Mouse (Mus musculus): ENCODE results near the gene Mrps2. TPM values are rescaled to one million over a fixed set of nuclear protein-coding genes. Genes with fewer than 3 reads are reported as not detected.

The Mrps2 gene
- 10 to 100 TPM; 25.9 to 27.7 TPM for total RNA-seq (2023)

GRCm38 (mm10) chr2:28467860-28468485 is at the start of gene Mrps2:
Gene Mrps2 (plus strand): TSS chr2:28468066.

GRCm38 (mm10) chr2:28446515-28447314 is 21.2 kb upstream of the Mrps2 start, which contains the start of gene Ppp1r26:
Gene Ppp1r26 (plus strand): TSS chr2:28446800.

GRCm38 (mm10) chr2:28465836-28466518 is 1.9 kb upstream of the Mrps2 start, which contains the start of gene 1700007K13Rik:
Gene 1700007K13Rik (minus strand): TSS chr2:28466332.

GRCm38 (mm10) chr2:28496671-28497070 is 28.8 kb downstream of the Mrps2 start, which contains the start of gene Gbgt1:
Gene Gbgt1 (plus strand): TSS chr2:28496891.

GRCm38 (mm10) chr2:28505795-28506194 is 37.9 kb downstream of the Mrps2 start, which contains the start of gene Gm10134:
Gene Gm10134 (plus strand): TSS chr2:28506095.

GRCm38 (mm10) chr2:28512798-28513401 is 45.0 kb downstream of the Mrps2 start, which contains the start of gene Ralgds:
Gene Ralgds (plus strand): TSS chr2:28513125.

Other genes with a start within 250 kb of the Mrps2 start
- under 1 TPM in 1 of 2 experiments, not detected in 1; 0.09 TPM for gene Ppp1r26, start 21.3 kb upstream of the Mrps2 start, total RNA-seq (2023)
- not detected for gene 1700007K13Rik, start 1.7 kb upstream of the Mrps2 start, total RNA-seq (2023)
- not detected for gene Gbgt1, start 28.8 kb downstream of the Mrps2 start, total RNA-seq (2023)
- gene Gm10134, start 38.0 kb downstream of the Mrps2 start, total RNA-seq (2023), result 1 to 10 TPM in 1 of 2 experiments, not detected in 1; 3.0 TPM
- gene Ralgds, start 45.1 kb downstream of the Mrps2 start, total RNA-seq (2023), result 100 to 1,000 TPM in 1 of 2 experiments, 10 to 100 TPM in 1; 68.6 to 101 TPM
- gene Cel, start 95.3 kb downstream of the Mrps2 start, total RNA-seq (2023), result not detected
- gene Gtf3c5, start 115.7 kb downstream of the Mrps2 start, total RNA-seq (2023), result 10 to 100 TPM; 27.5 to 31.1 TPM
- not detected for gene Gfi1b, start 153.9 kb downstream of the Mrps2 start, total RNA-seq (2023)
- 10 to 100 TPM; 43.8 to 51.3 TPM for gene Tsc1, start 173.2 kb downstream of the Mrps2 start, total RNA-seq (2023)
- 1 to 10 TPM; 2.6 to 3.2 TPM for gene Spaca9, start 231.7 kb downstream of the Mrps2 start, total RNA-seq (2023)
- gene Ak8, start 232.1 kb downstream of the Mrps2 start, total RNA-seq (2023), result 1 to 10 TPM in 1 of 2 experiments, under 1 TPM in 1; 0.99 to 1.7 TPM

All from B cell, adult 67 days (primary cell).